Mouse (Mus musculus) heart, embryonic 14.5 days (tissue): Measurements from ENCODE around the gene Lyg2. TPM values are rescaled to one million over a fixed set of nuclear protein-coding genes. Genes with fewer than 3 reads are reported as not detected.

Source experiments
- ATAC-seq: fragments of 200-750 bp; cut with Nextera tagmentation; 2 replicates; pipeline ENCODE4 v1.8.0; 2017; ENCODE audit warnings: low read depth, moderate TSS enrichment; ENCODE audit not compliant: insufficient number of reproducible peaks, insufficient read depth, low FRiP score
- H3K27ac ChIP-seq, 2 experiments: fragments of 200-500 bp in 1 of 2; fragments of 300-500 bp in 1 of 2; sonication (generic) in 1 of 2; replicated peaks in 1 of 2; 2 replicates each; pipeline ENCODE4 v1.5.1; 2012 to 2014; ENCODE audit warnings: low read depth in 2 of 2, low read length in 2 of 2, control low read depth in 1 of 2, mild to moderate bottlenecking in 1 of 2, mixed read lengths in 1 of 2; ENCODE audit not compliant: control insufficient read depth in 1 of 2, insufficient read depth in 1 of 2
- H3K27me3 ChIP-seq: fragments of 300-500 bp; sonication (generic); 2 replicates; pipeline ENCODE4 v1.6.1; 2014; ENCODE audit warnings: mild to moderate bottlenecking, low read length, control low read depth; ENCODE audit not compliant: control insufficient read depth, insufficient read depth
- H3K36me3 ChIP-seq: fragments of 300-500 bp; sonication (generic); 2 replicates; pipeline ENCODE4 v1.6.1; 2014; ENCODE audit warnings: mild to moderate bottlenecking, control low read depth, low read length, mixed read lengths; ENCODE audit not compliant: control insufficient read depth, insufficient read depth
- H3K4me1 ChIP-seq, 2 experiments: fragments of 200-500 bp in 1 of 2; fragments of 300-500 bp in 1 of 2; sonication (generic) in 1 of 2; 2 replicates each; pipeline ENCODE4 v1.6.1; 2012 to 2014; ENCODE audit warnings: low read length in 2 of 2, control low read depth in 1 of 2, mixed read lengths in 1 of 2; ENCODE audit not compliant: control insufficient read depth in 2 of 2, insufficient read depth in 2 of 2
- H3K4me2 ChIP-seq: fragments of 300-500 bp; sonication (generic); 2 replicates; pipeline ENCODE4 v1.6.1; 2014; ENCODE audit warnings: mild to moderate bottlenecking, low read length
- H3K4me3 ChIP-seq, 2 experiments: fragments of 200-500 bp in 1 of 2; fragments of 300-500 bp in 1 of 2; sonication (generic) in 1 of 2; 2 replicates each; pipeline ENCODE4 v1.5.1; 2012 to 2014; ENCODE audit warnings: low read length in 2 of 2, mild to moderate bottlenecking in 2 of 2, control low read depth in 1 of 2, low read depth in 1 of 2, moderate library complexity in 1 of 2; ENCODE audit not compliant: control insufficient read depth in 1 of 2, insufficient read depth in 1 of 2
- H3K9ac ChIP-seq: fragments of 300-500 bp; sonication (generic); 2 replicates; pipeline ENCODE4 v1.6.1; 2014; ENCODE audit warnings: mild to moderate bottlenecking, low read length
- H3K9me3 ChIP-seq: fragments of 300-500 bp; sonication (generic); 2 replicates; pipeline ENCODE4 v1.6.1; 2016; ENCODE audit warnings: low read length, control low read depth; ENCODE audit not compliant: control insufficient read depth
- WGBS: fragments of 180-500 bp; shearing (Covaris S2); extraction: QIAGEN DNeasy Blood & Tissue Kit; methylation state at CpG from one replicate; pipeline ENCODE4 v1.1.7; 2014; 5-methylcytosine and 5-hydroxymethylcytosine counted together
- polyA plus RNA-seq: library from polyadenylated mRNA; unstranded; fragments of >200 nt; fragmentation: Nextera tagmentation; extraction: Ambion mirVana; gene quantifications from 2 replicates; pipeline ENCODE4 v1.2.1, GENCODE M21; 2014

Lyg2 gene
- polyA plus RNA-seq, 1 experiment from 2014 or later: not detected

- Histone ChIP-seq H3K4me1 (peaks cover 0 to 6% of the 10 kb centered on the region in 2 experiments; a peak in 1 of 4 replicates), H3K27ac (no peak overlapping the region), H3K9me3 (no peaks in the 10 kb centered on the region), H3K27me3 (no peaks in the 10 kb centered on the region), H3K4me2 (no peak overlapping the region), H3K36me3 (no peaks in the 10 kb centered on the region), H3K4me3 (no peak overlapping the region), H3K9ac (no peak overlapping the region)
- no peak for ATAC-seq
- WGBS: 60% methylated on average over 7 of the region's 7 CpGs
Measured at GRCm38 (mm10) chr1:37954786-37955185, 38.5 kb upstream of the Lyg2 start.

- no peaks in the 10 kb centered on the region for H3K27me3 ChIP-seq
- no peak overlapping the region for H3K27ac ChIP-seq
- no peaks in the 10 kb centered on the region for H3K36me3 ChIP-seq
- H3K9ac ChIP-seq: no peak overlapping the region
- no peak overlapping the region for H3K4me3 ChIP-seq
- no peaks in the 10 kb centered on the region for H3K9me3 ChIP-seq
- no peak overlapping the region for H3K4me2 ChIP-seq
- ATAC-seq: no peak
- H3K4me1 ChIP-seq: no peaks in the 10 kb centered on the region
- WGBS: 76% methylated on average over 2 of the region's 2 CpGs
Measured at GRCm38 (mm10) chr1:37948906-37949305, 32.6 kb upstream of the Lyg2 start.

GRCm38 (mm10) chr1:37931806-37932205, 15.5 kb upstream of the Lyg2 start:
- no peaks in the 10 kb centered on the region for H3K27me3 ChIP-seq
- no peak overlapping the region for H3K9ac ChIP-seq
- H3K4me3 ChIP-seq: no peak overlapping the region
- 18% methylated on average over 3 of the region's 3 CpGs for WGBS
- H3K4me2 ChIP-seq: no peak overlapping the region
- H3K9me3 ChIP-seq: no peaks in the 10 kb centered on the region
- no peak overlapping the region for H3K27ac ChIP-seq
- H3K36me3 ChIP-seq: no peaks in the 10 kb centered on the region
- ATAC-seq: no peak
- no peaks in the 10 kb centered on the region for H3K4me1 ChIP-seq

- Histone ChIP-seq H3K9ac (no peak overlapping the region), H3K4me2 (no peak overlapping the region)
- WGBS: 75% methylated on average over 8 of the region's 8 CpGs
Measured at GRCm38 (mm10) chr1:37925971-37926370, 9.7 kb upstream of the Lyg2 start.

GRCm38 (mm10) chr1:37922536-37922935, 6.2 kb upstream of the Lyg2 start:
- Histone ChIP-seq H3K4me2 (no peak overlapping the region), H3K27ac (no peak overlapping the region), H3K4me1 (peaks cover 3 to 4% of the 10 kb centered on the region in 2 experiments; a peak in 3 of 4 replicates), H3K27me3 (no peaks in the 10 kb centered on the region; the same call in 1 of the 2 replicates), H3K9ac (no peak overlapping the region), H3K36me3 (no peaks in the 10 kb centered on the region), H3K4me3 (no peak overlapping the region), H3K9me3 (no peaks in the 10 kb centered on the region)
- 42% methylated on average over 8 of the region's 8 CpGs for WGBS
- ATAC-seq: no peak

More at GRCm38 (mm10) chr1:37925971-37926370, 9.7 kb upstream of the Lyg2 start:
- Histone ChIP-seq H3K4me1 (no peaks in the 10 kb centered on the region), H3K27ac (no peak overlapping the region), H3K4me3 (no peak overlapping the region), H3K9me3 (no peaks in the 10 kb centered on the region), H3K27me3 (no peaks in the 10 kb centered on the region; the same call in 1 of the 2 replicates), H3K36me3 (no peaks in the 10 kb centered on the region)
- ATAC-seq: no peak

GRCm38 (mm10) chr1:37918096-37918495, 1.8 kb upstream of the Lyg2 start:
- Histone ChIP-seq H3K9me3 (no peaks in the 10 kb centered on the region), H3K9ac (no peak overlapping the region), H3K36me3 (no peaks in the 10 kb centered on the region), H3K27me3 (no peaks in the 10 kb centered on the region; the same call in 1 of the 2 replicates), H3K4me2 (no peak overlapping the region), H3K4me1 (peaks cover 4% of the 10 kb centered on the region in 2 experiments; a peak in 3 of 4 replicates), H3K27ac (no peak overlapping the region), H3K4me3 (no peak overlapping the region)
- 44% methylated on average over 6 of the region's 6 CpGs for WGBS
- no peak for ATAC-seq

GRCm38 (mm10) chr1:37917666-37918065, 1.4 kb upstream of the Lyg2 start:
- Histone ChIP-seq H3K9ac (no peak overlapping the region), H3K4me2 (no peak overlapping the region), H3K36me3 (no peaks in the 10 kb centered on the region), H3K9me3 (no peaks in the 10 kb centered on the region), H3K4me3 (no peak overlapping the region), H3K4me1 (peaks cover 4% of the 10 kb centered on the region in 2 experiments; a peak in 3 of 4 replicates), H3K27ac (no peak overlapping the region), H3K27me3 (no peaks in the 10 kb centered on the region; the same call in 1 of the 2 replicates)
- ATAC-seq: no peak
- WGBS: 23% methylated on average over 13 of the region's 13 CpGs

- H3K9me3 ChIP-seq: no peaks in the 10 kb centered on the region
- H3K27me3 ChIP-seq: 0 out of 2 replicates have a peak, but pooled peaks cover 3% of the 10 kb centered on the region
- whole genome bisulfite sequencing: 71% methylated on average over 2 of the region's 2 CpGs
- no peak overlapping the region for H3K4me3 ChIP-seq
- H3K27ac ChIP-seq: no peak overlapping the region
- peaks cover 2% of the 10 kb centered on the region in 2 experiments; a peak in 3 of 4 replicates for H3K4me1 ChIP-seq
- no peak for ATAC-seq
- no peak overlapping the region for H3K4me2 ChIP-seq
- H3K36me3 ChIP-seq: no peaks in the 10 kb centered on the region
- no peak overlapping the region for H3K9ac ChIP-seq
Measured at GRCm38 (mm10) chr1:37912751-37913150, 3.5 kb downstream of the Lyg2 start.
